Mouse (Mus musculus) Patski (cell line): ENCODE results near the gene Nrxn2. TPM values are rescaled to one million over a fixed set of nuclear protein-coding genes. Genes with fewer than 3 reads are reported as not detected.

Experiments used
- ATAC-seq: fragments of 100-300 bp; one replicate; pipeline ENCODE4 v1.8.0; 2021
- CTCF ChIA-PET: fragments of 350-600 bp; sonication (Branson Sonifier 250); formaldehyde crosslinking; loops from one replicate; lab custom pipeline; 2022; ENCODE audit warnings: inconsistent platforms; lab: Charles Lee
- POLR2A ChIA-PET: fragments of 350-600 bp; sonication (Branson Sonifier 250); formaldehyde crosslinking; loops from one replicate; lab custom pipeline; 2022; ENCODE audit warnings: antibody characterized with exemption, inconsistent platforms; lab: Charles Lee
- DNase-seq: peaks from one replicate; pipeline ENCODE4 v3.0.0-alpha.2; 2011; ENCODE audit warnings: low read depth, low spot score
- H3K27me3 ChIP-seq: fragments of 371-371 bp; one replicate; pipeline ENCODE4 v1.5.1; 2021
- CTCF ChIP-seq: fragments of 100-300 bp; IDR thresholded peaks from one replicate; pipeline ENCODE4 v1.5.1; 2021
- in situ Hi-C: fragments of 300-500 bp; cut with MboI; formaldehyde crosslinking; loops from 3 replicates; pipeline ENCODE4 v1.11.1; 2018; ENCODE audit warnings: low pct_unique_long_range_greater_than_20kb, mixed read lengths
- polyA plus RNA-seq: library from polyadenylated mRNA; unstranded; gene quantifications from one replicate; pipeline ENCODE4 v1.2.3, GENCODE M21; 2021

The Nrxn2 gene
- polyA plus RNA-seq, 1 experiment from 2014 or later = not detected

- ChIA-PET POLR2A (no interaction called here), CTCF (no interaction called here)
Measured at GRCm38 (mm10) chr19:6538546-6538945, 120.0 kb downstream of the Nrxn2 start.

DNA sequence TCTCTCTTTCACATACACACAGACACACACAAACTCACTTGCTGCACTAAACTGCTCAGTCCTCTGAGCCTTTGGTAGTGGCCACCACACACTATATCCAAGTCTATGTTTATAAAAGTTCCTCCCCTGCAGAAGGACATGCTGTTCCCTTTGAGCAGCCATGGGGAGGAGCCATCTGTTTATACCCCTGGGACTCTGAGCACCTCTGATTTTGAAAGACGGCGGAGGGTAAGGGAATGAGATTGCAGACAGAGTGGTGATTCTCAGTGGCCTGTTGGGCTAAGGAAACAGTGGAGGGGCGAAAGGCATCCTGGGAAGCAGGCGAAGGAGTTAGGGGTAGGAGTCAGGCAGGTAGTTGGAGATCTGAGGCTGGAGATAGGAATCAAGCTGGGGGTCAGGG, 121.1 kb downstream of the Nrxn2 start:
- ATAC-seq (no peak), DNase-seq (no peak)
- ChIA-PET POLR2A (no interaction called here), CTCF (no interaction called here)
- in situ Hi-C loops = no loop called here
- no peak for TF ChIP-seq CTCF
- H3K27me3 ChIP-seq = peaks cover 44% of the 10 kb centered on the region

More at GRCm38 (mm10) chr19:6538546-6538945, 120.0 kb downstream of the Nrxn2 start:
- TF ChIP-seq CTCF = no peak
- no peak for ATAC-seq
- peaks cover 47% of the 10 kb centered on the region for H3K27me3 ChIP-seq
- in situ Hi-C loops = no loop called here
- no peak for DNase-seq

DNA sequence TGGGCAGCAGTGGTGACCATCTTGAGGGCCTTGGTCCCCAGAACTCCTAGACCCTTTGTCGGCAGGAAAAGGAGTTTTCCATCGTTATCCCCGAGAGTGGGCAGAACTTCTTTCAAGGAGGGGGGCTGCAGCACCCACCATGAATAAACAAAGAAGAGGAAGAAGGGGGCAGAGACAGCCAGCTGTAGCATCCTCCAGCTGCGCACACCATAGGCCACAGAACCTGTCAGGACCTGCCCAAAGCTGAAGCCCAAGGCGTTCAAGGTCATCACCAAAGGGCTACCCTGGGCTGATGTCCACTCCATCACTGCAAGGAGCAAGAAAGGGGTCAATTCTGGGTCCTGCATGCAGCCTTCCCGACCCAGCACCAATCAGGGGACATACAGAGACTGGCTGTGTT, 121.7 kb downstream of the Nrxn2 start:
- TF ChIP-seq CTCF = no peak
- peaks cover 44% of the 10 kb centered on the region for H3K27me3 ChIP-seq
- ChIA-PET CTCF (no interaction called here), POLR2A (no interaction called here)
- in situ Hi-C loops = no loop called here
- ATAC-seq = no peak
- DNase-seq = no peak

DNA sequence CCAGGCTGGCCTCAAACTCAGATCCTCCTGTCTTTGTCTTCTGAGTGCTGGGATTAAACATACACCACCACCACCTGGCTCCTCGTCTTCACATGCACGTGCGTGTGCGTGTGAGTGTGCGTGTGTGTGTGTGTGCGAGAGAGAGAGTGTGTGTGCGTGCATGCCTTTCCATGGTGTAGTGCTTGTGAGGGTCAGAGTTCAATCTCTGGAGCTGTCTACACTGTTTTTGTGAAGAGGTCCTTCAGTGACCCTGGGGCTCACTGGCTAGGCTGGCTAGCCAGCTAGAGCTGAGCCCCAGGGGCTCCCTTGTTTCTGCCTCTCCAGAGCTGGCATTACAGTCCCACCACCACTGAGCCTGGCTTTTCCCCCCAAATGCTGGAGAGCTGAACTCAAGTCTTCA, 123.0 kb downstream of the Nrxn2 start:
- POLR2A ChIA-PET = no interaction called here

DNA sequence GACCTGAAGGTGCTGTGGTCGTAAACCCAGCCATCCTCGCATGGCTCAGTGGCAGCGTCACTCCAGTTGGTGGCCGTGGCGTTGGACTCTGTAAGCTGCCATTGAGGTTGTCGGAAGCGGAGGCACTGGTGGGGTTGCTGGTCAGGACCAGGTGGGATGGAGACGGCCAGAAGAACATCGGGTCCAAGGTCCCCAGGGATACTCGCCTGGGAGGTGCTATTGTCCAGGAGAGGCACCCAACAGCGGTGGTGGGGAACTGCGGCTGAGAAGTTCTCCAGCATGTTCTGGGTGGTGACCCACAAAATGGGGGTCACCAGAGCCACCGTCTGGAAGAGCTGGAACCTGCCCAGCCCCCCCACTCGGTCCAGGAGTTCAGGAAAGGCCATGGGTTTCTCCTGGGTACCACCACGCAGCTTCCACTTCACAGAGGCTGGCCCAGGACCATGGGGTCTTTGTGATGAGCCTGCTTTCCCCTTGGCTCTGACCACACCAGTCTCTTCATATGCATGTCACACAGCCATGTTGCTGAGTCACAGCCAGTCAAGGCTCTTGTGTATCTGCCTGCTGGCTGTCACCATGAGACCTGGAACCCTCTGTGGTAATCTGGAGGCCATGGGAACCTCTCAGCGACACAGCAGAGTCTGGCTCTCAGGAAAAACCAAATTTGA, 124.0 kb downstream of the Nrxn2 start, which contains the start of gene Slc22a12:
Gene Slc22a12 (minus strand): TSS at position 666 of the 668 bp plus-strand sequence.
- ChIA-PET POLR2A (no interaction called here), CTCF (no interaction called here)
- peaks cover 46% of the 10 kb centered on the region for H3K27me3 ChIP-seq
- DNase-seq (no peak), ATAC-seq (no peak)
- TF ChIP-seq CTCF = no peak
- in situ Hi-C loops = no loop called here

More for the DNA sequence above, 123.0 kb downstream of the Nrxn2 start:
- DNase-seq = no peak
- CTCF ChIA-PET = no interaction called here
- no peak for ATAC-seq
- no peak for TF ChIP-seq CTCF
- peaks cover 49% of the 10 kb centered on the region for H3K27me3 ChIP-seq
- in situ Hi-C loops = no loop called here

- DNase-seq (no peak), ATAC-seq (no peak)
- peaks cover 41% of the 10 kb centered on the region for H3K27me3 ChIP-seq
- POLR2A ChIA-PET = no interaction called here
- no peak for TF ChIP-seq CTCF
- CTCF ChIA-PET = no interaction called here
- in situ Hi-C loops = no loop called here
Measured at GRCm38 (mm10) chr19:6543035-6543383, 124.5 kb downstream of the Nrxn2 start.

DNA sequence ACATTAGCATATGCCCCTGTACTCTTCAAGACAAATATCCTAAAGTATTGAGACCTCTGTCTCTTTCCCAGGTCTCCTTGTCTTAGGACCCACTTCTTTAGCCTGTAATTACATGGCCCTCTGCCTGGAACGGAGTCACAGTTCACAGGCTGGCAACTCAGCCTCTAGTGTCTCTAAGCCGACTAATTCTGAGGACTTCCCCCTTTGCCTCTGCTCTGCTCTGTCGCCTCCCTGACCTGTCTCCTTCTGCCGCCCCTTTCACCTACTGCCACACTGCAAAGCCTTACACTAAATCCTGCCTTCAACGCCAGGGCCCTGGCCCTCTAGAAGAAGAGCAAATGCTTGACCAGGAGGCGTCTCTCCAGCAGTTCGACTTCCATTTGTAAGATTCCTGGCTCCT, 125.0 kb downstream of the Nrxn2 start:
- ChIA-PET CTCF (no interaction called here), POLR2A (no interaction called here)
- in situ Hi-C loops = no loop called here
- DNase-seq (no peak), ATAC-seq (no peak)
- no peak for TF ChIP-seq CTCF
- peaks cover 40% of the 10 kb centered on the region for H3K27me3 ChIP-seq

DNA sequence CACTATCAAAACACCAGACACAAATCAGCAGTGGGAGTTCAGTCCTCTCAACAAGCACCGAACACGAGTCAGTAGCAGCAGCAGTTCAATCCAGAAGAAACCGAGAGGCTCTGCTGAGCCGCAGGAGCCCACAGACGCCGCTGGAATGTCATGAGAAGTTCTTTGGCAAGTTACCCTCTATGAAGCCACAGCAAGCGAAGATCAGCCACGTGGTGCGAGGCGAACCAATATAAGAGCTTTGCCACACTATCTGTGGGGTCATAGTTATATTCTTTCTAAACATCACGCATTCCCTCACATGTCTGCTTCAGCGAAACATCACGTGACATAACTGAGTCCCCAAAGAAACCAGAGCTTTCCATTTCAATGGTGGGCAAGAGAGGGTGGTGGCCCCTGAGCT, 126.2 kb downstream of the Nrxn2 start:
- TF ChIP-seq CTCF = no peak
- peaks cover 42% of the 10 kb centered on the region for H3K27me3 ChIP-seq
- POLR2A ChIA-PET = no interaction called here
- in situ Hi-C loops = no loop called here
- CTCF ChIA-PET = no interaction called here
- ATAC-seq (no peak), DNase-seq (no peak)

GRCm38 (mm10) chr19:6545481-6545880, 127.0 kb downstream of the Nrxn2 start:
- in situ Hi-C loops = no loop called here
- POLR2A ChIA-PET = no interaction called here

GRCm38 (mm10) chr19:6546096-6546495, 127.6 kb downstream of the Nrxn2 start:
- ChIA-PET CTCF (no interaction called here), POLR2A (interaction anchor here (1.1 kb wide), 1 partner anchor 19 kb away, joined by 3 read pairs; no protein-coding TSS in a partner anchor)
- no peak for TF ChIP-seq CTCF
- no peak for ATAC-seq
- in situ Hi-C loops = no loop called here
- H3K27me3 ChIP-seq = peaks cover 30% of the 10 kb centered on the region
- DNase-seq = no peak

More at GRCm38 (mm10) chr19:6545481-6545880, 127.0 kb downstream of the Nrxn2 start:
- TF ChIP-seq CTCF = no peak
- H3K27me3 ChIP-seq = peaks cover 36% of the 10 kb centered on the region
- CTCF ChIA-PET = no interaction called here
- no peak for ATAC-seq
- DNase-seq = no peak

DNA sequence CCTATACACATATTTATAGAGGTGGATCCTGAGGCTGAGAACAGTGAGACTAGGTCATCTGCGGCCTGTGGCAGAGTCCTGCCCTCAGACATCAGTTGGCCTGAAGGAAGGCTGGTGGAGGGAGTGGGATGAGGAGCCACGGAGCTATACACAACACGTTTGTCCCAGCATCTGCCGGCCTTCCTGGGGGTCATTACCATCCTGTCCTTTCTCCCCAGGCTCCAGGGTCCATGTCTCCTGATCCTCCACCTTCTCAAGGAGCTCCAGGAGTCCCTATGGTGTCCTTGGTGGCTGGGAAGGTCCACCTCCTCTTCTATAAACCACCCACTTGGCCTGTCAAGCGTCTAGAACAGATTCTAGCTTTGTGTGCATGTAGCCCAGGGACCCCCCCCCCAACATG, 129.3 kb downstream of the Nrxn2 start:
- CTCF ChIA-PET = no interaction called here
- TF ChIP-seq CTCF = no peak
- peaks cover 16% of the 10 kb centered on the region for H3K27me3 ChIP-seq
- in situ Hi-C loops = no loop called here
- DNase-seq (no peak), ATAC-seq (no peak)
- POLR2A ChIA-PET = no interaction called here
